Mouse (Mus musculus): Measurements from ENCODE around the gene Arhgap28.

GRCm38 (mm10) chr17:67948601-67949000 lies 55.3 kb downstream of the Arhgap28 start:
- TF ChIP-seq CTCF (IDR thresholded peaks at IDR 0.05; ENCODE audit: control insufficient read depth, insufficient read depth, insufficient replicate concordance, low read depth, low read length) (no peak), POLR2A (IDR thresholded peaks at IDR 0.05; ENCODE audit: control insufficient read depth, low read depth, low read length) (no peak)
